Mouse (Mus musculus) stomach, postnatal 0 days (tissue): ENCODE data around the gene Wfdc1.

ENCODE experiments used
- CTCF ChIP-seq: IDR thresholded peaks from 2 replicates; pipeline ENCODE4 v1.5.1; 2016; ENCODE audit warnings: antibody characterized with exemption, low read depth, mild to moderate bottlenecking, moderate library complexity
- EP300 ChIP-seq: optimal IDR thresholded peaks from 2 replicates; pipeline ENCODE3; 2016; ENCODE audit warnings: antibody characterized with exemption

GRCm38 (mm10) chr8:119635958-119636357, 30.2 kb upstream of the Wfdc1 start:
- TF ChIP-seq CTCF (no peak), EP300 (no peak)
